Mouse (Mus musculus): ENCODE measurements around the gene Ghr. TPM values are rescaled to one million over a fixed set of nuclear protein-coding genes. Genes with fewer than 3 reads are reported as not detected.
A peak's percentile ranks its signal among the peaks of the same experiment; 100 is the strongest.

Gene Ghr
- polyA plus RNA-seq, 1 experiment from 2014 or later: 10.7 TPM

- WGBS: 66% methylated on average over 9 of the region's 9 CpGs
- H3K36me3 ChIP-seq (ENCODE audit: control insufficient read depth, insufficient read depth, low read length): no peaks in the 10 kb centered on the region
These were observed 263.4 kb downstream of the Ghr start for GRCm38 (mm10) chr15:3319929-3320328.

GRCm38 (mm10) chr15:3316617-3317016 is 266.7 kb downstream of the Ghr start:
- 79% methylated on average over 2 of the region's 2 CpGs for WGBS
- Histone ChIP-seq H3K27me3 (ENCODE audit: control insufficient read depth, insufficient read depth, low read length) (no peaks in the 10 kb centered on the region), H3K36me3 (ENCODE audit: control insufficient read depth, insufficient read depth, low read length) (no peaks in the 10 kb centered on the region), H3K9ac (replicated peaks; ENCODE audit: low read length) (no peak overlapping the region), H3K9me3 (ENCODE audit: control insufficient read depth, low read length) (no peaks in the 10 kb centered on the region), H3K27ac (replicated peaks; ENCODE audit: low read depth, low read length) (no peak overlapping the region), H3K4me2 (ENCODE audit: low read length) (no peak overlapping the region), H3K4me1 (ENCODE audit: control insufficient read depth, insufficient read depth, low read length) (no peaks in the 10 kb centered on the region), H3K4me3 (replicated peaks; ENCODE audit: low read depth, low read length) (no peak overlapping the region)
- ATAC-seq (ENCODE audit: low FRiP score, low TSS enrichment) (no peak), DNase-seq (no peak)

More at GRCm38 (mm10) chr15:3319929-3320328, 263.4 kb downstream of the Ghr start:
- Histone ChIP-seq H3K27ac (replicated peaks; ENCODE audit: low read depth, low read length) (no peak overlapping the region), H3K9ac (replicated peaks; ENCODE audit: low read length) (no peak overlapping the region), H3K4me1 (ENCODE audit: control insufficient read depth, insufficient read depth, low read length) (no peaks in the 10 kb centered on the region), H3K9me3 (ENCODE audit: control insufficient read depth, low read length) (no peaks in the 10 kb centered on the region), H3K4me3 (replicated peaks; ENCODE audit: low read depth, low read length) (no peak overlapping the region), H3K27me3 (ENCODE audit: control insufficient read depth, insufficient read depth, low read length) (no peaks in the 10 kb centered on the region), H3K4me2 (ENCODE audit: low read length) (no peak overlapping the region)
- DNase-seq: no peak
- no peak for ATAC-seq (ENCODE audit: low FRiP score, low TSS enrichment)

- Histone ChIP-seq H3K36me3 (ENCODE audit: control insufficient read depth, insufficient read depth, low read length) (no peaks in the 10 kb centered on the region), H3K9ac (replicated peaks; ENCODE audit: low read length) (no peak overlapping the region), H3K4me3 (replicated peaks; ENCODE audit: low read depth, low read length) (no peak overlapping the region), H3K27ac (replicated peaks; ENCODE audit: low read depth, low read length) (no peak overlapping the region), H3K9me3 (ENCODE audit: control insufficient read depth, low read length) (no peaks in the 10 kb centered on the region), H3K27me3 (ENCODE audit: control insufficient read depth, insufficient read depth, low read length) (no peaks in the 10 kb centered on the region), H3K4me1 (ENCODE audit: control insufficient read depth, insufficient read depth, low read length) (no peaks in the 10 kb centered on the region), H3K4me2 (ENCODE audit: low read length) (no peak overlapping the region)
- ATAC-seq (ENCODE audit: low FRiP score, low TSS enrichment) (no peak), DNase-seq (peak; percentile 2)
These were observed 270.4 kb downstream of the Ghr start for GRCm38 (mm10) chr15:3312937-3313336.

- DNase-seq: no peak
- no peak overlapping the region for H3K4me2 ChIP-seq (ENCODE audit: low read length)
- 86% methylated on average over 3 of the region's 3 CpGs for WGBS
- no peaks in the 10 kb centered on the region for H3K27me3 ChIP-seq (ENCODE audit: control insufficient read depth, insufficient read depth, low read length)
- H3K36me3 ChIP-seq (ENCODE audit: control insufficient read depth, insufficient read depth, low read length): no peaks in the 10 kb centered on the region
- no peaks in the 10 kb centered on the region for H3K4me1 ChIP-seq (ENCODE audit: control insufficient read depth, insufficient read depth, low read length)
- H3K9ac ChIP-seq (replicated peaks; ENCODE audit: low read length): no peak overlapping the region
- no peak overlapping the region for H3K27ac ChIP-seq (replicated peaks; ENCODE audit: low read depth, low read length)
- no peak for ATAC-seq (ENCODE audit: low FRiP score, low TSS enrichment)
- no peak overlapping the region for H3K4me3 ChIP-seq (replicated peaks; ENCODE audit: low read depth, low read length)
- no peaks in the 10 kb centered on the region for H3K9me3 ChIP-seq (ENCODE audit: control insufficient read depth, low read length)
These were observed 273.4 kb downstream of the Ghr start for GRCm38 (mm10) chr15:3309856-3310255.

GRCm38 (mm10) chr15:3303426-3303825 is 279.9 kb downstream of the Ghr start, which contains the start of gene Ccdc152:
Gene Ccdc152, minus strand, starts transcription at chr15:3303526.
- Histone ChIP-seq H3K27ac (replicated peaks; ENCODE audit: low read depth, low read length) (no peak within 1 kb of the TSS), H3K4me1 (ENCODE audit: control insufficient read depth, insufficient read depth, low read length) (no peaks in the 10 kb centered on the region), H3K4me2 (ENCODE audit: low read length) (no peak within 1 kb of the TSS), H3K9me3 (ENCODE audit: control insufficient read depth, low read length) (no peaks in the 10 kb centered on the region), H3K36me3 (ENCODE audit: control insufficient read depth, insufficient read depth, low read length) (no peaks in the 10 kb centered on the region), H3K27me3 (ENCODE audit: control insufficient read depth, insufficient read depth, low read length) (no peaks in the 10 kb centered on the region), H3K9ac (replicated peaks; ENCODE audit: low read length) (no peak within 1 kb of the TSS), H3K4me3 (replicated peaks; ENCODE audit: low read depth, low read length) (no peak within 1 kb of the TSS)
- DNase-seq: no peak
- no peak for ATAC-seq (ENCODE audit: low FRiP score, low TSS enrichment)
- WGBS: 91% methylated on average over 12 of the region's 12 CpGs

GRCm38 (mm10) chr15:3300361-3301100 is 282.8 kb downstream of the Ghr start:
- no peak for ATAC-seq (ENCODE audit: low FRiP score, low TSS enrichment)

GRCm38 (mm10) chr15:3297615-3298014 is 285.7 kb downstream of the Ghr start:
- Histone ChIP-seq H3K4me1 (ENCODE audit: control insufficient read depth, insufficient read depth, low read length) (no peaks in the 10 kb centered on the region), H3K4me2 (ENCODE audit: low read length) (no peak overlapping the region), H3K9me3 (ENCODE audit: control insufficient read depth, low read length) (no peaks in the 10 kb centered on the region), H3K27ac (replicated peaks; ENCODE audit: low read depth, low read length) (no peak overlapping the region), H3K27me3 (ENCODE audit: control insufficient read depth, insufficient read depth, low read length) (no peaks in the 10 kb centered on the region), H3K36me3 (ENCODE audit: control insufficient read depth, insufficient read depth, low read length) (no peaks in the 10 kb centered on the region), H3K9ac (replicated peaks; ENCODE audit: low read length) (no peak overlapping the region), H3K4me3 (replicated peaks; ENCODE audit: low read depth, low read length) (no peak overlapping the region)
- ATAC-seq (ENCODE audit: low FRiP score, low TSS enrichment) (no peak), DNase-seq (no peak)
- 90% methylated on average over 8 of the region's 8 CpGs for WGBS

More at GRCm38 (mm10) chr15:3300361-3301100, 282.8 kb downstream of the Ghr start:
- no peak for DNase-seq
- H3K9me3 ChIP-seq (ENCODE audit: control insufficient read depth, low read length): no peaks in the 10 kb centered on the region
- H3K27ac ChIP-seq (replicated peaks; ENCODE audit: low read depth, low read length): no peak overlapping the region
- H3K9ac ChIP-seq (replicated peaks; ENCODE audit: low read length): no peak overlapping the region
- no peaks in the 10 kb centered on the region for H3K4me1 ChIP-seq (ENCODE audit: control insufficient read depth, insufficient read depth, low read length)
- no peaks in the 10 kb centered on the region for H3K36me3 ChIP-seq (ENCODE audit: control insufficient read depth, insufficient read depth, low read length)
- 87% methylated on average over 4 of the region's 4 CpGs for WGBS
- no peaks in the 10 kb centered on the region for H3K27me3 ChIP-seq (ENCODE audit: control insufficient read depth, insufficient read depth, low read length)
- no peak overlapping the region for H3K4me2 ChIP-seq (ENCODE audit: low read length)
- no peak overlapping the region for H3K4me3 ChIP-seq (replicated peaks; ENCODE audit: low read depth, low read length)

- WGBS: 84% methylated on average over 1 of the region's 1 CpGs
- no peak overlapping the region for H3K9ac ChIP-seq (replicated peaks; ENCODE audit: low read length)
- H3K27ac ChIP-seq (replicated peaks; ENCODE audit: low read depth, low read length): no peak overlapping the region
- no peaks in the 10 kb centered on the region for H3K4me1 ChIP-seq (ENCODE audit: control insufficient read depth, insufficient read depth, low read length)
- no peak overlapping the region for H3K4me3 ChIP-seq (replicated peaks; ENCODE audit: low read depth, low read length)
- H3K27me3 ChIP-seq (ENCODE audit: control insufficient read depth, insufficient read depth, low read length): no peaks in the 10 kb centered on the region
- H3K4me2 ChIP-seq (ENCODE audit: low read length): no peak overlapping the region
- H3K9me3 ChIP-seq (ENCODE audit: control insufficient read depth, low read length): no peaks in the 10 kb centered on the region
- ATAC-seq (ENCODE audit: low FRiP score, low TSS enrichment) (no peak), DNase-seq (peak; percentile 60)
- no peaks in the 10 kb centered on the region for H3K36me3 ChIP-seq (ENCODE audit: control insufficient read depth, insufficient read depth, low read length)
These were observed 287.3 kb downstream of the Ghr start for GRCm38 (mm10) chr15:3295986-3296385.

- H3K27ac ChIP-seq (replicated peaks; ENCODE audit: low read depth, low read length): no peak overlapping the region
- no peak for ATAC-seq (ENCODE audit: low FRiP score, low TSS enrichment)
- no peaks in the 10 kb centered on the region for H3K36me3 ChIP-seq (ENCODE audit: control insufficient read depth, insufficient read depth, low read length)
- no peaks in the 10 kb centered on the region for H3K4me1 ChIP-seq (ENCODE audit: control insufficient read depth, insufficient read depth, low read length)
- H3K4me2 ChIP-seq (ENCODE audit: low read length): no peak overlapping the region
- 68% methylated on average over 1 of the region's 1 CpGs for WGBS
- H3K4me3 ChIP-seq (replicated peaks; ENCODE audit: low read depth, low read length): no peak overlapping the region
- H3K9me3 ChIP-seq (ENCODE audit: control insufficient read depth, low read length): no peaks in the 10 kb centered on the region
- no peak for DNase-seq
- no peaks in the 10 kb centered on the region for H3K27me3 ChIP-seq (ENCODE audit: control insufficient read depth, insufficient read depth, low read length)
- H3K9ac ChIP-seq (replicated peaks; ENCODE audit: low read length): no peak overlapping the region
These were observed 289.8 kb downstream of the Ghr start for GRCm38 (mm10) chr15:3293477-3293876.

Measured in midbrain, embryonic 14.5 days (tissue).